Mouse (Mus musculus): ENCODE data around the gene Cep72. TPM values are rescaled to one million over a fixed set of nuclear protein-coding genes. Genes with fewer than 3 reads are reported as not detected.

Cep72 gene
- total RNA-seq, 2 experiments from 2014 or later, result 12.9 to 15.0 TPM

GRCm38 (mm10) chr13:73990761-73991160 is 71.3 kb downstream of the Cep72 start:
- ATAC-seq (replicated peaks; ENCODE audit: poor library complexity, severe bottlenecking), result no peak

GRCm38 (mm10) chr13:73990325-73990724 is 71.8 kb downstream of the Cep72 start:
- ATAC-seq (replicated peaks; ENCODE audit: poor library complexity, severe bottlenecking), result no peak

Other genes with a start within 250 kb of the Cep72 start
- gene Nkd2, start 214.7 kb downstream of the Cep72 start, total RNA-seq (2014; fragmentation: Nextera tagmentation), result not detected in 2 replicates
- gene Nkd2, start 214.7 kb downstream of the Cep72 start, total RNA-seq (2017), result not detected in 2 replicates
- 33.9 and 34.2 TPM in 2 replicates for gene Trip13, start 124.5 kb downstream of the Cep72 start, total RNA-seq (2014; fragmentation: Nextera tagmentation)
- 36.6 and 57.9 TPM in 2 replicates for gene Trip13, start 124.5 kb downstream of the Cep72 start, total RNA-seq (2017)
- gene Brd9, start 124.5 kb downstream of the Cep72 start, total RNA-seq (2014; fragmentation: Nextera tagmentation), result 33.5 and 37.1 TPM in 2 replicates
- gene Brd9, start 124.5 kb downstream of the Cep72 start, total RNA-seq (2017), result 94.5 and 119 TPM in 2 replicates
- gene Zdhhc11, start 98.4 kb downstream of the Cep72 start, total RNA-seq (2014; fragmentation: Nextera tagmentation), result not detected in 2 replicates
- not detected in 2 replicates for gene Zdhhc11, start 98.4 kb downstream of the Cep72 start, total RNA-seq (2017)
- gene Tppp, start 52.9 kb downstream of the Cep72 start, total RNA-seq (2014; fragmentation: Nextera tagmentation), result not detected in 2 replicates
- 0.09 TPM in 1 of 2 replicates, not detected in the other for gene Tppp, start 52.9 kb downstream of the Cep72 start, total RNA-seq (2017)
- not detected in 2 replicates for gene Slc9a3, start 59.2 kb upstream of the Cep72 start, total RNA-seq (2014; fragmentation: Nextera tagmentation)
- gene Slc9a3, start 59.2 kb upstream of the Cep72 start, total RNA-seq (2017), result not detected in 2 replicates
- 13.2 and 26.9 TPM in 2 replicates for gene Exoc3, start 146.4 kb upstream of the Cep72 start, total RNA-seq (2014; fragmentation: Nextera tagmentation)
- 28.4 and 35.5 TPM in 2 replicates for gene Exoc3, start 146.4 kb upstream of the Cep72 start, total RNA-seq (2017)
- not detected in 2 replicates for gene Ahrr, start 230.0 kb upstream of the Cep72 start, total RNA-seq (2014; fragmentation: Nextera tagmentation)
- 0.21 and 0.47 TPM in 2 replicates for gene Ahrr, start 230.0 kb upstream of the Cep72 start, total RNA-seq (2017)

Data from granulocyte monocyte progenitor cell, adult 5-6 weeks (primary cell).